Mouse (Mus musculus) olfactory bulb, adult 2 months (tissue): Measurements from ENCODE around the gene Twist1. TPM values are rescaled to one million over a fixed set of nuclear protein-coding genes. Genes with fewer than 3 reads are reported as not detected.

ENCODE experiments used
- H3K27ac ChIP-seq: fragments of 200-500 bp; 2 replicates; pipeline ENCODE4 v1.5.1; 2012; ENCODE audit warnings: low read depth, low read length; ENCODE audit not compliant: insufficient read depth
- H3K4me1 ChIP-seq: fragments of 200-500 bp; 2 replicates; pipeline ENCODE4 v1.6.1; 2012; ENCODE audit warnings: low read length; ENCODE audit not compliant: control insufficient read depth, insufficient read depth
- H3K4me3 ChIP-seq: fragments of 200-500 bp; 2 replicates; pipeline ENCODE4 v1.5.1; 2012; ENCODE audit warnings: mild to moderate bottlenecking, low read depth, low read length, moderate library complexity; ENCODE audit not compliant: insufficient read depth
- CTCF ChIP-seq: fragments of 200-500 bp; IDR thresholded peaks from 2 replicates; pipeline ENCODE4 v1.5.1; 2012; ENCODE audit warnings: low read depth, mild to moderate bottlenecking, low read length, moderate library complexity; ENCODE audit not compliant: insufficient read depth
- POLR2A ChIP-seq: fragments of 200-500 bp; IDR thresholded peaks from 2 replicates; pipeline ENCODE4 v1.6.1; 2012; ENCODE audit warnings: mild to moderate bottlenecking, low read depth, low read length, moderate library complexity; ENCODE audit not compliant: insufficient read depth
- WGBS: fragments of 180-500 bp; shearing (Covaris S2); methylation state at CpG from one replicate; pipeline ENCODE4 v1.1.7; 2018; 5-methylcytosine and 5-hydroxymethylcytosine counted together
- polyA plus RNA-seq: library from polyadenylated mRNA; stranded (reverse); fragments of >200 nt; gene quantifications from 2 replicates; pipeline ENCODE4 v1.2.4, GENCODE M21; 2012; ENCODE audit warnings: low replicate concordance; ENCODE audit not compliant: missing spikeins, insufficient read depth, insufficient read length

Twist1 gene
- not detected in 2 replicates for polyA plus RNA-seq

DNA sequence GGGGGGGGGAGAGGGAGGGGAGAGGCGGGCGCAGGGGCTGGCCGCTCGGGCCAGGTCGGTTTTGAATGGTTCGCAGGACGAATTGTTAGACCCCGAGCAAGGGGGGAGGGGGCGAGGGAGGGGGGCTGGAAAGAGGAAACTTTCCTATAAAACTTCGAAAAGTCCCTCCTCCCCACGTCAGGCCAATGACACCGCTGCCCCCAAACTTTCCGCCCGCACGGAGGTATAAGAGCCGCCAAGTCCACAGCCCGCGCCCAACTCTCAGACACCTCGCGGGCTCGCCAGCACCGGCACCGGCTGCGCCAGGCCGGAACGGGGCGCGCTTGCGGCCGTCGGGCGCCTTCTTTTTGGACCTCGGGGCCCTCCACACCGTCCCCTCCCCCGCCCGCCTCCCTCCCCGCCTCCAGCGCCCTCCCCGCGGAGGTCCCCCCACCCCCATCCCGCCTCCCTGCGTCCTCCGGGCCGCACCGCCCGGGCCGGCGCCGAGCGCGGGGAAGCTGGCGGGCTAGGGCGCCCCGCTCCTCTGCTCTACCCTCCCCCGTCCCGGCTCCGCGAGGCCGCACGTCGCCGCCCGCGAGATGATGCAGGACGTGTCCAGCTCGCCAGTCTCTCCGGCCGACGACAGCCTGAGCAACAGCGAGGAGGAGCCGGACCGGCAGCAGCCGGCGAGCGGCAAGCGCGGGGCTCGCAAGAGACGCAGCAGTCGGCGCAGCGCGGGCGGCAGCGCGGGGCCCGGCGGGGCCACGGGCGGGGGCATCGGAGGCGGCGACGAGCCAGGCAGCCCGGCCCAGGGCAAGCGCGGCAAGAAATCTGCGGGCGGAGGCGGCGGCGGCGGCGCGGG is at the start of gene Twist1:
Twist1 (plus strand) TSS at position 272 of the 841 bp plus-strand sequence.
- H3K4me3 ChIP-seq, result peak within 1 kb of the TSS; percentile 46
- no peak within 1 kb of the TSS for H3K27ac ChIP-seq
- 3% methylated on average over 94 of the region's 105 CpGs for WGBS
- peaks cover 10% of the 10 kb centered on the region for H3K4me1 ChIP-seq
- TF ChIP-seq CTCF (no peak), POLR2A (no peak)

GRCm38 (mm10) chr12:33926751-33927150 is 30.7 kb upstream of the Twist1 start:
- no peak overlapping the region for H3K27ac ChIP-seq
- TF ChIP-seq POLR2A, result no peak
- 15% methylated on average over 3 of the region's 3 CpGs for WGBS
- peaks cover 7% of the 10 kb centered on the region; the same call in 1 of the 2 replicates for H3K4me1 ChIP-seq
- H3K4me3 ChIP-seq, result no peak overlapping the region

GRCm38 (mm10) chr12:33927334-33928098 is 30.0 kb upstream of the Twist1 start:
- no peak for TF ChIP-seq POLR2A
- TF ChIP-seq CTCF, result no peak
- H3K4me3 ChIP-seq, result no peak overlapping the region
- peaks cover 7% of the 10 kb centered on the region; the same call in 1 of the 2 replicates for H3K4me1 ChIP-seq
- no peak overlapping the region for H3K27ac ChIP-seq
- WGBS, result 2% methylated on average over 15 of the region's 15 CpGs

DNA sequence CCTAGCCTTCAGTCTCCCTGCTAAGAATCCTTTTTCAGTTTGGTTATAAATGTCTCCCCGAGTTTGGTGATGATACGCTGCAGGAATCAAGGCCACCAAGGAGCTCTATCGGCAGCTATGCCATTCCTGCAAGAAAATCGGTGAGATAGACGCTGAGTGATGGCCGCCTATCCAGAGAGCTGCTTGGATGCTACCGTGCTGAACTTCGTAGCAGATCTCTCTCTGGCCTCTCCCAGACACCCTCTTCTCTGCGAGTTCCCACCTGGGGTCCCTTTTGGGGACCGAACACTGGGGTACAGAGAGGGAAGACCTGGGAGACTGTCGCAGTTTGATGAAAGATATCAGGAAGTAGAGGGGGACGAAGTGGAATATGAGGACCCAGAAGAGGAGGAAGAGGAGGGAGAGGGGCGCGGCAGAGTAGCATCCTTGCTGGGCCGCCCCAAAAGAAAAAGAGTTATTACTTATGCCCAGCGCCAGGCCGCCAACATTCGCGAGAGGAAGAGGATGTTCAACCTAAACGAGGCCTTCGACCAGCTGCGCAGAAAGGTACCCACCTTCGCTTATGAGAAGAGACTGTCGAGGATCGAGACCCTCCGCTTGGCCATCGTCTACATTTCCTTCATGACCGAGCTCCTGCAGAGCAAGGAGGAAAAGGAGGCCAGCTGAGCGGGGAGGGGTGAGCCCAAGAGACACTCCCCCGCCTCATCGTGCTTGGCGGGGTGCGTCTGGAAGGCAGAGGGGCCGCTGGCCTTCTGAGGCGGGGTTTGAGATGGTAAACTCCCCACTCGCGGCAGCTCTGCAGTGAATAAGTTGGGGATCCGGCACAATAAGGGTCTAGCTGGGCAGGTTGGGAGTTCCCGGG is 28.9 kb upstream of the Twist1 start, which contains the start of gene Ferd3l:
Ferd3l (plus strand) TSS at position 95 of the 862 bp plus-strand sequence.
- no peak within 1 kb of the TSS for H3K4me3 ChIP-seq
- WGBS, result under 1% methylated on average over 39 of the region's 39 CpGs
- TF ChIP-seq CTCF (no peak), POLR2A (no peak)
- H3K27ac ChIP-seq, result no peak within 1 kb of the TSS
- H3K4me1 ChIP-seq, result peaks cover 7% of the 10 kb centered on the region; the same call in 1 of the 2 replicates

GRCm38 (mm10) chr12:33952843-33953242 is 4.6 kb upstream of the Twist1 start:
- Histone ChIP-seq H3K4me1 (peaks cover 5% of the 10 kb centered on the region), H3K27ac (no peak overlapping the region), H3K4me3 (no peak overlapping the region)
- 7% methylated on average over 3 of the region's 3 CpGs for WGBS
- TF ChIP-seq POLR2A (no peak), CTCF (no peak)

DNA sequence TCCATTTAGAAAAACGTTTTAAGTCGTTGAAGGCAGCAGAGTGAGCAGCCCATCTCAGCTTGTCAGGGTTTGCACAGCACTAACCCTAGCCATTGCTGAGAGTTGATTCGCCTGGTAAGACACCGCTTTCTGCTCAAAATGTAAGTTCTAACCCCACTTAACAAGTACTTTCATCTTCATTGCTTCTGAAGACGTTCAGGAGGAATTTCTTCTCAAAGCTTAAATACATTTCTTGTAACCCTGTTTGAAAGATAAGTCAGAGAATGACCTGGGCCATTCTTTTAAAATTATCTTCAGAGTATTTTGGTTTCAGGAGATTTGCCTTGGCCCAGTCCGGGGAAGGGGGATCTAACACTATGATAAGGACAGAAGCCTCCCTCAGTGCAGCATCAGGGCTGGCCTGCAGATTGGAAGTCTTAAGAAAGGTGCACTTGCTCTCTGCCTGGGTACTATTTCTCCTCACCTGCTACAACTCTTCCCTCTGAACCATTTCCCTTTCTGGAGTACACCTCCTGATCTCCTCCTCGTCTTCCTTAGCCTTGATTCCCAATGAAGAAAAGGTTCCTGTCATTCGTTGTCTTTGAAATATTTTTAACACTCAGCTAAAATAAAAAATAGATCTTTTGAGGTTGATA is 2.4 kb upstream of the Twist1 start:
- 18% methylated on average over 8 of the region's 8 CpGs for WGBS
- TF ChIP-seq CTCF (no peak), POLR2A (no peak)
- no peak overlapping the region for H3K27ac ChIP-seq
- H3K4me3 ChIP-seq, result no peak overlapping the region
- peaks cover 10% of the 10 kb centered on the region for H3K4me1 ChIP-seq

GRCm38 (mm10) chr12:33955606-33956295 is 1.7 kb upstream of the Twist1 start:
- Histone ChIP-seq H3K4me1 (peaks cover 10% of the 10 kb centered on the region), H3K27ac (no peak overlapping the region), H3K4me3 (no peak overlapping the region)
- TF ChIP-seq CTCF (no peak), POLR2A (no peak)
- WGBS, result 4% methylated on average over 28 of the region's 28 CpGs
